Mouse (Mus musculus): Measurements from ENCODE around the gene 9430097D07Rik. TPM values are rescaled to one million over a fixed set of nuclear protein-coding genes. Genes with fewer than 3 reads are reported as not detected.

The 9430097D07Rik gene
- not detected for total RNA-seq (2021)
- not detected in 2 replicates for polyA plus RNA-seq (2012; rRNA removed)
- long read RNA-seq = 0 reads

- peak; percentile 27 for DNase-seq
Measured at GRCm38 (mm10) chr2:32575586-32576160, at the start of gene 9430097D07Rik. TSS of gene 9430097D07Rik (minus strand) at chr2:32575684.

GRCm38 (mm10) chr2:32624111-32624748 is 48.7 kb upstream of the 9430097D07Rik start:
- DNase-seq = no peak

- no peak for DNase-seq
Measured at GRCm38 (mm10) chr2:32621517-32621859, 46.0 kb upstream of the 9430097D07Rik start, which contains the start of gene Ak1. TSS of gene Ak1 (plus strand) at chr2:32621758.

- peak; percentile 72 for DNase-seq
Measured at GRCm38 (mm10) chr2:32620682-32621516, 45.4 kb upstream of the 9430097D07Rik start.

GRCm38 (mm10) chr2:32618051-32618450 is 42.6 kb upstream of the 9430097D07Rik start:
- DNase-seq = no peak

- DNase-seq = no peak
Measured at GRCm38 (mm10) chr2:32617601-32618000, 42.1 kb upstream of the 9430097D07Rik start.

- no peak for DNase-seq
Measured at GRCm38 (mm10) chr2:32617109-32617508, 41.6 kb upstream of the 9430097D07Rik start.

GRCm38 (mm10) chr2:32612274-32612673 is 36.8 kb upstream of the 9430097D07Rik start:
- DNase-seq = no peak

- DNase-seq = peak; percentile 64
Measured at GRCm38 (mm10) chr2:32610610-32611229, 35.2 kb upstream of the 9430097D07Rik start.

- DNase-seq = no peak
Measured at GRCm38 (mm10) chr2:32608778-32609435, 33.4 kb upstream of the 9430097D07Rik start.

GRCm38 (mm10) chr2:32608141-32608777 is 32.8 kb upstream of the 9430097D07Rik start:
- DNase-seq = peak; percentile 93

GRCm38 (mm10) chr2:32607262-32607947 is 31.9 kb upstream of the 9430097D07Rik start:
- DNase-seq = peak; percentile 72

GRCm38 (mm10) chr2:32606161-32607142 is 31.0 kb upstream of the 9430097D07Rik start:
- DNase-seq = peak; percentile 92

GRCm38 (mm10) chr2:32604631-32605030 is 29.1 kb upstream of the 9430097D07Rik start:
- no peak for DNase-seq

GRCm38 (mm10) chr2:32602600-32603054 is 27.1 kb upstream of the 9430097D07Rik start:
- DNase-seq = peak; percentile 86

- DNase-seq = peak; percentile 50
Measured at GRCm38 (mm10) chr2:32601417-32602065, 26.1 kb upstream of the 9430097D07Rik start.

GRCm38 (mm10) chr2:32599409-32599808 is 23.9 kb upstream of the 9430097D07Rik start, which contains the start of gene St6galnac6:
TSS of gene St6galnac6 (plus strand) at chr2:32599709.
- DNase-seq = no peak

- DNase-seq = no peak
Measured at GRCm38 (mm10) chr2:32598506-32598905, 23.0 kb upstream of the 9430097D07Rik start.

- DNase-seq = no peak
Measured at GRCm38 (mm10) chr2:32597699-32598098, 22.2 kb upstream of the 9430097D07Rik start.
